Mouse (Mus musculus) skeletal muscle tissue, adult 2 months (tissue): ENCODE data around the gene Foxj1.
"Not testable (repeated sequence)": the region's sequence is repeated elsewhere in the genome, so short reads cannot be mapped to it uniquely, and the experiment has no call there.

ENCODE experiments used
- DNase-seq: peaks from one replicate; pipeline ENCODE4 v3.0.0-alpha.2; 2012; ENCODE audit warnings: low read depth, low spot score

Foxj1 gene

DNA sequence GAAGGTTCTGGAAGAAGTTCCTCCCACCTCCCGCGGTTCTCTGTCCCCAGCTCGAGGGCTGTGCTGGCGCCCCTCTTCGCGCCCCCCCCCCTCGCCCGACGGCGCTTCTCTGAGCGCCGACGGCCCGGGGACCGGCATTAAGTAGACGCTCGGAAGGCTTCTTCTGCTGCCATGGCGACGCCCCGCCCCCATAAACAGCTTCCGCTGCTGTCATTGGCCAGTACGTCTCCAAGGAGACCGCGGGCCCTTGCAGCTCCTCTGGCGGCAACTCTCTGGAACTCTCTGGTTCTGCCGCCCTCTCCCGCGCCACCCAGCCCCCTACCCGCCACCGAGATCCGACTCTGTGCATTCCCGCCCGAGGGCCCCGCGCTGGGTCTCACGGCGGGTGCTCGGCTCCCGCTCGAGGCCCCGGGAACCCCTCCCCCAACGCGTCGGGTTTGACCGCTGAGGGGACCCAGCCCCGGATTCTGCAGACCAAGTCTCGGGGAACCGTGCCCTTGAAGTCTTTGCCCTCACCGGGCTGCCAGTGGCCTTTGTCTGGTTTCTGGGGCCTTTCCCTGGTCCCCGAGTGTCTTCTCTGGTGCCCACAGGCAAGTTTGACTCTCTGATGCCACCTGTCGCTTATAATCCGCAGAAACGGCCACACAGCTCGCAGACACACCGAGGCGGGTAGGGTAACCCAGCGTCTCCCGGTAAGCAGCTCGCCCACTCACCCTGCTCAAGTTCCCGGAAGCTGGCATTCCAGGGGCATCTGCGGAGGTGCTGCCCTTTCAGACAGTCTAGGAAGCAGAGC, at the start of gene Foxj1:
Gene Foxj1 (minus strand): TSS at position 156 of the 793 bp plus-strand sequence.
- peak; percentile 86 for DNase-seq

DNA sequence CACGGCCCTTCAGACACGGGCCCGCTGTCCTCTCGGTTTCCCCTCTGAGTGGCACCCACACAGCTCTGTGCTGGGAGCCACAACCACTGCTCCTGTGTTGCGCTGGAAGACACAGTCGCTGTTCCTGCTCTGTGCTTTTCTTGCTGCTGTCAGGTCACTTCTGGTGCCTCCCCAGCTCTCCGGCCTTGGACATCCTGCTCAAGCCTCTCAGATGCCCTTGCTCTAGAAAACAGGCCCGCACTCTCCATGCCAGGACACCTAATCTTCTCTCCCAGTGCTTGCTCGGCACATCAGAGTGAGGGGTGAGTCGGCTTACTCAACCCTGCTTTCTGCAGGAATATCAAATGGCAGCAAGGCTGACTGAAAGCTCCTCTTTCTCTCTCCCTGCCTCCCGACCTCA, 49.0 kb upstream of the Foxj1 start:
- DNase-seq: peak; percentile 88

DNA sequence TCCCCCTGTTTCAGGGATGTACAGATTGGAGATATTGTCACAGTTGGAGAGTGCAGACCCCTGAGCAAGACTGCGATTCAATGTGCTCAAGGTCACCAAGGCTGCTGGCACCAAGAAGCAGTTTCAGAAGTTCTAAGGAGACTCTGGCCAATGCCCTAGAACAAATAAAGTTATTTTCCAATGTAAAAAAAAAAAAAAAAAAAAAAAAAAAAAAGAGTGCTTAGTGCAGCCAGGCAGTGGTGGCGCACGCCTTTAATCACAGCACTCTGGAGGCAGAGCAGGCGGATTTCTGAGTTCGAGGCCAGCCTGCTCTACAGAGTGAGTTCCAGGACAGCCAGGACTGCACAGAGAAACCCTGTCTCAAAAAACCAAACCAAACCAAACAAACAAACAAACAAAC, 47.9 kb upstream of the Foxj1 start:
- not testable (repeated sequence) for DNase-seq

- no peak for DNase-seq
Measured at GRCm38 (mm10) chr11:116380767-116381166, 45.6 kb upstream of the Foxj1 start.

DNA sequence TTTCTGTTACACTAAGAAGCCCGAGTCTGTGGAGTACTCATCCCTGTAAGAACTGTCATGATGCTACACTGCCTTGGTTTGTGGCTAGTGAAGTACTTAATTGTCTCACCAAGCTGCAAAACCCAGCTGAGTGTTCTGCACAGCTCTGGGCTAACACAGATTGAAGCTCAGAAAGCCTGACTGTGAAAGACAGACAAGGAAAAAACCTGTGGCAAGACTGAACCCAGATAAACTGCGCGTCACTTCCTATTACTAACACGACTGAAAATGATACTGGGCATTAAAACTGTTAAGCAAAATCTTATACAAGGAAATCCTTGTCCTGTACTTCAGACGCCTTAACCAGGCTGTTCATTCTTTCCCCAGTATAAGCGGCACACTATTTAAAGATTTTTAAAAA, 44.3 kb upstream of the Foxj1 start:
- DNase-seq: no peak

GRCm38 (mm10) chr11:116376945-116377661, 41.9 kb upstream of the Foxj1 start:
- DNase-seq: no peak

- DNase-seq: no peak
Measured at GRCm38 (mm10) chr11:116371894-116372450, 36.8 kb upstream of the Foxj1 start.

- no peak for DNase-seq
Measured at GRCm38 (mm10) chr11:116369633-116370032, 34.4 kb upstream of the Foxj1 start.

DNA sequence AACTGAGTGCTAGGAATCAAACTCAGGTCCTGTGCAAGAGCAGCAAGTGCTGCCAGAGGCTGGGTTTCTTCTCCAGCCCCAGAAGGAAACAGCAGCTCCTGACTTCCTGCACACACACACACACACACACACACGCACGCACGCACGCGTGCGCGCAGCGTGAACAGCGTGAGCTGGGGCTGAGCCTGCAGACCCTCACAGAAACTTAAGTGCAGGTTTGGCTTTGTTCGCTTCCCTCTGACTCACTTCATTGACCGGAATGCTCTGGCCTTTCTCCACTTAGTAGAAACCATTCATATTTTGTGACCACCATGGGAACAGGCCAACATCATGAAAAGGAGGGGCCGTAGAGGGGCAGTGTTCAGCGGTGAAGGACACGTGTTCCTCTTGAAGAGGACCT, 33.9 kb upstream of the Foxj1 start:
- DNase-seq: no peak

DNA sequence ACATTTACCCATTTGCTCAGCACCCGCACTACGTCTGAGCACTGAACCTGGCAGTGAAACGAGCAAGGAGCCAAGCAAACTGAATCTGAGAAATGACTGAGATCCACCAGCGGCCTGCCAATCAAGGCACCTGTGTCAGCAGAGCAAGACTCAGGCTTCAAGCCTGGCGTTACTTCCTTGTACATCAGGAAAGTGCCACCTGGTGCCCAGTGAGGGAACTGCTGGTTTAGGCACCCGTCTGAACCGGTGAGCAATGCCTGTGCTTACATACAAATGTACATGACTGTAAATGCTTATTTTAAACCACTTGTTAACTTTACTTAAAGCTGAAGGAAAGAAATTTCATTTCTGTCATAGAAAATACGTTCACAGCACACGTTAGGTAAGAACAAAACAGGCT, 32.9 kb upstream of the Foxj1 start:
- peak; percentile 81 for DNase-seq

GRCm38 (mm10) chr11:116366647-116367046, 31.4 kb upstream of the Foxj1 start:
- no peak for DNase-seq

GRCm38 (mm10) chr11:116366124-116366523, 30.9 kb upstream of the Foxj1 start:
- DNase-seq: no peak

DNA sequence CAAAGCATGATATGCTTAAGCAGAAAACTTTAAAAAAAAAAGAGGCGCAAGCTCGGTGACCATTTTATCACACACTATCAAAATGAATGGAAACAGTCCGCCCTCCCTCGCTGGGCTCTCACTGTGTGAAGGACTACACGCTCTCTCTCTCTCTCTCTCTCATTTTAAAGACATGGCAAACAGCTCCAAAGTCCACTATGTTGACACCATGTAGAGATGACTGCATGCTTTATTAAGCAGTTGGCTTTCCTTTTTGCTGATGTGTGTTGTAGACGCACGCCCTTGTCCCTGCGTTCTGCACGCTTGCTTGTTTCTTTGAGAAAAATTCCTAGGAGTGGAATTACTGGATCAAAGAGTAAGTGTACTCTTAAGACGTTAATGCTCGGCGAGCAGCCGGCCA, 30.2 kb upstream of the Foxj1 start:
- DNase-seq: no peak

GRCm38 (mm10) chr11:116362015-116362414, 26.8 kb upstream of the Foxj1 start:
- DNase-seq: no peak

- not testable (repeated sequence) for DNase-seq
Measured at GRCm38 (mm10) chr11:116360915-116361314, 25.7 kb upstream of the Foxj1 start.

DNA sequence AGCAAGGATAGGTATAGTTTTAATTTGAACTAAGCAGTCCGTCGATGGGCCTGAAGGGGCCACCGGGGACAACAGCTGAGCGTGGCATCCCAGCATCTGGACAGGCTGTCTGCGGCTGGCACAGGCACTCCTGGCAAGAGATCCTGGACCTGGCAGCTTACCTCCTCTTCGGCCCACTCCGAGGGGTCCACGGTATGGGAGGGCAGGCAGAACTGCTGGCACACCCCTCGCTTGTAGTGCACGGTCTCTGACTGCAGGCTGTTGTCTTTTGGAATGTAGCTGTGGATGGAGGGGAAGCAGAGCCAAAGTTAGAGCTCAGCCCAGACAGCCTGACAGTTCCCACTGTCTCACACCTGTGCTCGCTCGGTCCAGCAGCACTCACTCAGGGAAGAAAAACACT, 24.5 kb upstream of the Foxj1 start:
- no peak for DNase-seq

DNA sequence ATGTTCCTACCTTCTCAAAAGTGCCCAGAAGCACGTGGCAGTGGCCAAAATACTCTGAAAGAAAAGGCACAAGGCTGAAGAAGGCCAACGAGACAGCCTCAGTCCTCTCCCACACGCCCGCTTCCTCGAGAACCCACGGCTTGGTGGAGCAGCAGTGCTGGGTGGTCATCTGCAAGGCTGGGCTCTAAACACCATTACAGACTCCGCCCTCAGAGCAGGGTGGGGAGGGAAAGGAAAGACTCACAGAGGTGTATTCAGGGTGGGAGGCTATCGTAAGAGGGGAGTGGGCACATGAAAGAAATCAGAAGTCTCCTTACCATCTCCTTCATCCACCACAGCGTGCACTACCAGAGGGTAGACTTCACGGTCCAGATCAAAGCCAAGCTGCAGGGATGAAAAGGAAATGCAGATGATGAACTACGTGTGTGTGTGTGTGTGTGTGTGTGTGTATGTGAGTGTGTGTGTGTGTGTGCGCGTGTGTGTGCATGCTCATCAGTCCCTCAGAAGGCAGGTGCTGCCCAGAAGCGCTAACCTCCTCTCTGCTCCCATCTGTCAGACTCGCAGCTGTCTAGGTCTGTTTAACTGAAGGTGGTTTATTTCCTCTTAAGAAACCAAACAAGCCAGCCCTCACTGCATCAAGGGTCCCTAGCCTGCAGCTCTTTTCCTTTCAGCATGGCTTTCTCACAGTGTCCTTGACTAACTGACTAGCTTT, 23.9 kb upstream of the Foxj1 start:
- no peak for DNase-seq

GRCm38 (mm10) chr11:116354521-116354920, 19.3 kb upstream of the Foxj1 start:
- DNase-seq: no peak

GRCm38 (mm10) chr11:116353535-116353934, 18.3 kb upstream of the Foxj1 start:
- DNase-seq: no peak

DNA sequence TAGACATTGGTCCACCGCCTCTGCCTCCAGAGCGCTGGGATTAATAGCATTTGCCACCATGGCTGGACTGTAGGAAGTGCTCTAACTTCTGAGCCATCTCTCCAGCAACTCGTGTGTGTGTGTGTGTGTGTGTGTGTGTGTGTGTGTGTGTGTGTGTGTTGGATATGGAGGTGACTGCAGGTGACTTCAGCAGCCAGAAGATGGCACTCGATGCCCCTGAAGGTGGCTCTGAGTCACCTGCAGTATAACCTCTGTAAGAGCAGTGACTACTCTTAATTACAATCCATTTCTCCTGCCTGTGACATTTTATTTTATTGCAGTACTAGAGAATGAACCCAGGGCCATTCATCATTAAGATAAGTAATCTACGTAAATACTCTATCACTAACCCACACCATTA, 16.1 kb upstream of the Foxj1 start:
- no peak for DNase-seq

DNA sequence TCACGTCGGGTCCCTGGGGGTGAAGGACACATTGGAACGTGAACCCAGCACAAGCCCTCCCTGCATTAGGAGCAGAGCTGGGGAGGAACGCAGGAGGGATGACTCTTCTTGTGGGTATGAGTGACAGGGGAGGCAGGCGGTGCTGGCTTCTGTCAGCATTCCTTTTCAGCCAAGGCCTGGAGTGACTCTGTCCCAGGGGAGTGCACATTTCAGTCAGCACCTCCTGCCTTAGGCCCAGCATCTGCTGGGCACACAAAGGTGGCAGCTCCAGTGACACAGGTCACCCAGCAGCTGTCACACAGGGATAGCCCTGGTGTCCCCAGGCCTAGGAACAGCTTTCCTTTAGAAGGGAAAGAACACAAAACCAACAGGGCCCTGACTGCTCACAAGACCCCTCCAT, 12.8 kb upstream of the Foxj1 start:
- DNase-seq: peak; percentile 96

DNA sequence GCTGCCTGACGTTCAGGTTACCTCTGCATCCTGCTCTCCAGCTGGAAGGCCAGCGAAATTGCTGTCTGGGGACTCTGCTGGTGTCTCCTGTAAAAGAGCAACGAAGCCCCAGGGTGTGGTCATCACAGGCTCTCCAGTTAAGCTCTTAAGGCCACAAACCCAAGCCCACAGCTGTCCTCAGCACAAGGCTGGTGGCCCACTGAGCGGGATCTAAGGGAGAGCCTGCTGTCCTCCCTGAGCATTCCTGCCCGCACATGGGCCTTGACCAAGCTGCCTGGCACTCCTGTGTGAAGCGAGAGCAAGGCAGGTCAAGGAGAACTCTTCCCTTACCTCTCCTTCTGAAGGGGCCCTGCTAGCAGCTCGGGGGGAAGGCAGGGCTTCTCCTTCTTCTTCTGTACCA, 11.8 kb upstream of the Foxj1 start:
- no peak for DNase-seq
